Mouse (Mus musculus) brain, embryonic 14.5 days (tissue): Measurements from ENCODE around the gene Cdc14b.

ENCODE experiments used
- CTCF ChIP-seq: fragments of 200-500 bp; IDR thresholded peaks from 2 replicates; pipeline ENCODE4 v1.5.1; 2012; ENCODE audit warnings: inconsistent platforms, mild to moderate bottlenecking, moderate library complexity, borderline replicate concordance; ENCODE audit not compliant: insufficient read depth, insufficient read length; ENCODE audit errors: extremely low read depth
- POLR2A ChIP-seq: fragments of 200-500 bp; IDR thresholded peaks from 2 replicates; pipeline ENCODE4 v1.6.1; 2012; ENCODE audit warnings: mild to moderate bottlenecking, inconsistent platforms, borderline replicate concordance; ENCODE audit not compliant: poor library complexity, insufficient read depth, insufficient read length, severe bottlenecking; ENCODE audit errors: extremely low read depth

DNA sequence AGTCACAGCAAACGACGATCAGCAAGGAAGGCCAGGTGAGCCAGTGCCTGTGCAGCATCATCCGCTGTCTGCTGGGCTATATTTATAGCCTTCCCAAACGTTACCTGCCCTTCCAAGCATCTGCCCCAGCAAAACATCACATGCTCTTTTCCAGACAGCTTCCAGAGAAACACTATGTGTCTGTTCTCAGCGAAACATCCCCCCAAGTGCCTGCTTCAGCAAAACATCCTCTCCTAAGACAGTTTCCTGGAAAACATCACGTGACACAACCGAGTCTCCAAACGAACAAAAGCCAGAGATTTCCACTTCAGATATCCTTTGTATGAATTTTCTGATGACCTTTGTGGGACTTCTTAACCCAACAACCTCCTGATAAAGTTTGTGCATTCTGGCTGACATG is 45.2 kb upstream of the Cdc14b start:
- no peak for TF ChIP-seq POLR2A
- no peak for TF ChIP-seq CTCF
